Mouse (Mus musculus) heart, adult 9 months (tissue): ENCODE data around the gene Gm5269.
A peak's percentile ranks its signal among the peaks of the same experiment; 100 is the strongest.

Source experiments
- DNase-seq, 2 experiments: peaks; one replicate each; pipeline ENCODE4 v3.0.0; 2022; ENCODE audit warnings: low spot score in 2 of 2

The Gm5269 gene

GRCm38 (mm10) chr1:45890173-45890572 is at the start of gene Gm5269:
Gm5269 (minus strand) TSS chr1:45890273.
- DNase-seq, result no peak

GRCm38 (mm10) chr1:45931127-45931526 is 41.1 kb upstream of the Gm5269 start:
- no peak for DNase-seq

- DNase-seq, result no peak
Observed at GRCm38 (mm10) chr1:45926911-45927310, 36.8 kb upstream of the Gm5269 start.

GRCm38 (mm10) chr1:45926393-45926763 is 36.3 kb upstream of the Gm5269 start, which contains the start of gene Slc40a1:
Slc40a1 (minus strand) TSS chr1:45926523.
- DNase-seq, result no peak

GRCm38 (mm10) chr1:45925500-45926392 is 35.7 kb upstream of the Gm5269 start:
- DNase-seq, result peak; percentile 65 to 80

- no peak for DNase-seq
Observed at GRCm38 (mm10) chr1:45925131-45925499, 35.0 kb upstream of the Gm5269 start.

- no peak for DNase-seq
Observed at GRCm38 (mm10) chr1:45924516-45924915, 34.4 kb upstream of the Gm5269 start.

GRCm38 (mm10) chr1:45923306-45923705 is 33.2 kb upstream of the Gm5269 start:
- DNase-seq, result no peak

- no peak for DNase-seq
Observed at GRCm38 (mm10) chr1:45920703-45921102, 30.6 kb upstream of the Gm5269 start.

- no peak for DNase-seq
Observed at GRCm38 (mm10) chr1:45919752-45920151, 29.7 kb upstream of the Gm5269 start.

- DNase-seq, result no peak
Observed at GRCm38 (mm10) chr1:45917136-45917803, 27.2 kb upstream of the Gm5269 start.

GRCm38 (mm10) chr1:45916174-45916573 is 26.1 kb upstream of the Gm5269 start:
- DNase-seq, result no peak

- no peak for DNase-seq
Observed at GRCm38 (mm10) chr1:45914236-45914635, 24.2 kb upstream of the Gm5269 start.

GRCm38 (mm10) chr1:45905107-45905821 is 15.2 kb upstream of the Gm5269 start:
- peak; percentile 46 to 54 for DNase-seq

- no peak for DNase-seq
Observed at GRCm38 (mm10) chr1:45904161-45904560, 14.1 kb upstream of the Gm5269 start.

- DNase-seq, result no peak
Observed at GRCm38 (mm10) chr1:45898044-45898443, 8.0 kb upstream of the Gm5269 start.

GRCm38 (mm10) chr1:45894168-45894912 is 4.3 kb upstream of the Gm5269 start:
- peak in 1 of 2 experiments; percentile 32 for DNase-seq

GRCm38 (mm10) chr1:45891986-45892385 is 1.9 kb upstream of the Gm5269 start:
- DNase-seq, result no peak

GRCm38 (mm10) chr1:45886800-45887199 is 3.3 kb downstream of the Gm5269 start:
- no peak for DNase-seq

GRCm38 (mm10) chr1:45883378-45883777 is 6.7 kb downstream of the Gm5269 start:
- DNase-seq, result no peak

GRCm38 (mm10) chr1:45882076-45882475 is 8.0 kb downstream of the Gm5269 start:
- DNase-seq, result no peak
